Mouse (Mus musculus): ENCODE measurements at regions not wholly inside any gene's neighbourhood (a gene's known extent, or its start where the extent isn't known, plus 50 kb on each side); places are given as distances from the start of the nearest gene placed in this dataset.

DNA sequence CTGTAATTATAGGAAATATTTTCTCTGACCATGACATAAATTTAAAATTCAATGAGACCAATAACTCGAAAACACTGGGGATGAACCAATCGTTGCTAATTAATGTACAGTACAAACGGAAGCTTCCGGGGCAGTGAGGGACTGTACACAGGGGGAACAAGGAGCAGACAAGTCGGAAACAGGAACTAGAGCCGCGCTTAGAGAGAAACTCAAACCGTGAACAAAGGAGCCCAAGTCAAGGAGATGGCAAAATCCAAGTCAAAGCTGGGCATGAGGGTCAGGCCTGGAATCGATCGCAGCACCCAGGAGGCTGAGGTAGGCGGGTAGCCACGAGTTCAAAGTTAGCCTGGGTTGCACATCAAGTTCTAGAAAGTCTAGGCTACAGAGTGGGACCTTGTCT is 70.2 kb upstream of the Prok2 start:
- Histone ChIP-seq H3K79me2 (ENCODE audit: control insufficient read depth, insufficient read depth) (no peaks in the 10 kb centered on the region), H3ac (ENCODE audit: control insufficient read depth, insufficient read length) (no peak overlapping the region), H3K4me2 (ENCODE audit: low read depth) (no peak overlapping the region), H3K27me3 (ENCODE audit: control insufficient read depth, insufficient read depth, insufficient read length) (peaks cover 21% of the 10 kb centered on the region), H3K36me3 (ENCODE audit: control insufficient read depth, insufficient read depth) (no peaks in the 10 kb centered on the region), H3K4me3 (no peak overlapping the region)
- TF ChIP-seq MAX (IDR thresholded peaks at IDR 0.05; ENCODE audit: low read depth) (no peak), USF1 (IDR thresholded peaks at IDR 0.05; ENCODE audit: low read depth) (no peak), MYOD1 (IDR thresholded peaks at IDR 0.05; ENCODE audit: control insufficient read depth in 1 of 3, insufficient read length in 2 of 3, low read depth in 2 of 3) (no peak), REST (IDR thresholded peaks at IDR 0.05; ENCODE audit: insufficient read depth, insufficient read length) (no peak), CEBPB (IDR thresholded peaks at IDR 0.05; ENCODE audit: insufficient read depth, poor library complexity, severe bottlenecking) (no peak), POLR2AphosphoS2 (IDR thresholded peaks at IDR 0.05; ENCODE audit: insufficient read length, low read depth) (no peak), TCF12 (IDR thresholded peaks at IDR 0.05; ENCODE audit: insufficient read depth, poor library complexity, severe bottlenecking) (no peak), TCF3 (IDR thresholded peaks at IDR 0.05; ENCODE audit: insufficient read length, low read depth) (no peak), SRF (IDR thresholded peaks at IDR 0.05; ENCODE audit: control insufficient read depth, insufficient read length, low read depth) (no peak), E2F4 (IDR thresholded peaks at IDR 0.05; ENCODE audit: insufficient read depth) (no peak), POLR2A (IDR thresholded peaks at IDR 0.05; ENCODE audit: insufficient read length, low read depth) (no peak), MYOG (IDR thresholded peaks at IDR 0.05; ENCODE audit: control insufficient read depth in 1 of 3, insufficient read depth in 1 of 3, insufficient read length in 2 of 3, low read depth in 2 of 3) (no peak)

- TF ChIP-seq USF1 (IDR thresholded peaks at IDR 0.05; ENCODE audit: low read depth): no peak
- TF ChIP-seq TCF3 (IDR thresholded peaks at IDR 0.05; ENCODE audit: insufficient read length, low read depth): no peak
- no peak for TF ChIP-seq MAX (IDR thresholded peaks at IDR 0.05; ENCODE audit: low read depth)
- no peak for TF ChIP-seq MYOD1 (IDR thresholded peaks at IDR 0.05; ENCODE audit: control insufficient read depth in 1 of 3, insufficient read length in 2 of 3, low read depth in 2 of 3)
- TF ChIP-seq CEBPB (IDR thresholded peaks at IDR 0.05; ENCODE audit: insufficient read depth, poor library complexity, severe bottlenecking): no peak
- no peak for TF ChIP-seq REST (IDR thresholded peaks at IDR 0.05; ENCODE audit: insufficient read depth, insufficient read length)
- no peak for TF ChIP-seq SRF (IDR thresholded peaks at IDR 0.05; ENCODE audit: control insufficient read depth, insufficient read length, low read depth)
- no peak for TF ChIP-seq MYOG (IDR thresholded peaks at IDR 0.05; ENCODE audit: control insufficient read depth in 1 of 3, insufficient read depth in 1 of 3, insufficient read length in 2 of 3, low read depth in 2 of 3)
- TF ChIP-seq POLR2AphosphoS2 (IDR thresholded peaks at IDR 0.05; ENCODE audit: insufficient read length, low read depth): no peak
- no peak for TF ChIP-seq E2F4 (IDR thresholded peaks at IDR 0.05; ENCODE audit: insufficient read depth)
- TF ChIP-seq TCF12 (IDR thresholded peaks at IDR 0.05; ENCODE audit: insufficient read depth, poor library complexity, severe bottlenecking): no peak
- Histone ChIP-seq H3K4me2 (ENCODE audit: low read depth) (no peak overlapping the region), H3K36me3 (ENCODE audit: control insufficient read depth, insufficient read depth) (no peaks in the 10 kb centered on the region), H3K27me3 (ENCODE audit: control insufficient read depth, insufficient read depth, insufficient read length) (peaks cover 16% of the 10 kb centered on the region), H3ac (ENCODE audit: control insufficient read depth, insufficient read length) (no peak overlapping the region), H3K4me3 (no peak overlapping the region), H3K79me2 (ENCODE audit: control insufficient read depth, insufficient read depth) (no peaks in the 10 kb centered on the region)
These were observed 67.4 kb upstream of the Prok2 start for GRCm38 (mm10) chr6:99793546-99793945.

GRCm38 (mm10) chr6:99792353-99792752 is 66.2 kb upstream of the Prok2 start:
- Histone ChIP-seq H3K79me2 (ENCODE audit: control insufficient read depth, insufficient read depth) (no peaks in the 10 kb centered on the region), H3K4me3 (no peak overlapping the region), H3ac (ENCODE audit: control insufficient read depth, insufficient read length) (no peak overlapping the region), H3K4me2 (ENCODE audit: low read depth) (no peak overlapping the region), H3K27me3 (ENCODE audit: control insufficient read depth, insufficient read depth, insufficient read length) (peaks cover 23% of the 10 kb centered on the region), H3K36me3 (ENCODE audit: control insufficient read depth, insufficient read depth) (no peaks in the 10 kb centered on the region)
- TF ChIP-seq POLR2AphosphoS2 (IDR thresholded peaks at IDR 0.05; ENCODE audit: insufficient read length, low read depth) (no peak), MYOG (IDR thresholded peaks at IDR 0.05; ENCODE audit: control insufficient read depth in 1 of 3, insufficient read depth in 1 of 3, insufficient read length in 2 of 3, low read depth in 2 of 3) (no peak), TCF12 (IDR thresholded peaks at IDR 0.05; ENCODE audit: insufficient read depth, poor library complexity, severe bottlenecking) (no peak), USF1 (IDR thresholded peaks at IDR 0.05; ENCODE audit: low read depth) (no peak), TCF3 (IDR thresholded peaks at IDR 0.05; ENCODE audit: insufficient read length, low read depth) (no peak), CEBPB (IDR thresholded peaks at IDR 0.05; ENCODE audit: insufficient read depth, poor library complexity, severe bottlenecking) (no peak), POLR2A (IDR thresholded peaks at IDR 0.05; ENCODE audit: insufficient read length, low read depth) (no peak), SRF (IDR thresholded peaks at IDR 0.05; ENCODE audit: control insufficient read depth, insufficient read length, low read depth) (no peak), MYOD1 (IDR thresholded peaks at IDR 0.05; ENCODE audit: control insufficient read depth in 1 of 3, insufficient read length in 2 of 3, low read depth in 2 of 3) (no peak), MAX (IDR thresholded peaks at IDR 0.05; ENCODE audit: low read depth) (no peak), E2F4 (IDR thresholded peaks at IDR 0.05; ENCODE audit: insufficient read depth) (no peak), REST (IDR thresholded peaks at IDR 0.05; ENCODE audit: insufficient read depth, insufficient read length) (no peak)

- H3K79me2 ChIP-seq (ENCODE audit: control insufficient read depth, insufficient read depth): no peaks in the 10 kb centered on the region
- H3K27me3 ChIP-seq (ENCODE audit: control insufficient read depth, insufficient read depth, insufficient read length): peaks cover 20% of the 10 kb centered on the region
- H3ac ChIP-seq (ENCODE audit: control insufficient read depth, insufficient read length): no peak overlapping the region
- H3K4me3 ChIP-seq: no peak overlapping the region
- H3K4me2 ChIP-seq (ENCODE audit: low read depth): no peak overlapping the region
- H3K36me3 ChIP-seq (ENCODE audit: control insufficient read depth, insufficient read depth): no peaks in the 10 kb centered on the region
- TF ChIP-seq REST (IDR thresholded peaks at IDR 0.05; ENCODE audit: insufficient read depth, insufficient read length) (no peak), POLR2A (IDR thresholded peaks at IDR 0.05; ENCODE audit: insufficient read length, low read depth) (no peak), TCF12 (IDR thresholded peaks at IDR 0.05; ENCODE audit: insufficient read depth, poor library complexity, severe bottlenecking) (no peak)
These were observed 60.8 kb upstream of the Prok2 start for GRCm38 (mm10) chr6:99786977-99787376.

- no peak for TF ChIP-seq E2F4 (IDR thresholded peaks at IDR 0.05; ENCODE audit: insufficient read depth)
- TF ChIP-seq TCF3 (IDR thresholded peaks at IDR 0.05; ENCODE audit: insufficient read length, low read depth): no peak
- no peak for TF ChIP-seq POLR2A (IDR thresholded peaks at IDR 0.05; ENCODE audit: insufficient read length, low read depth)
- TF ChIP-seq REST (IDR thresholded peaks at IDR 0.05; ENCODE audit: insufficient read depth, insufficient read length): no peak
- no peak for TF ChIP-seq POLR2AphosphoS2 (IDR thresholded peaks at IDR 0.05; ENCODE audit: insufficient read length, low read depth)
- no peak for TF ChIP-seq MYOD1 (IDR thresholded peaks at IDR 0.05; ENCODE audit: control insufficient read depth in 1 of 3, insufficient read length in 2 of 3, low read depth in 2 of 3)
- TF ChIP-seq SRF (IDR thresholded peaks at IDR 0.05; ENCODE audit: control insufficient read depth, insufficient read length, low read depth): no peak
- TF ChIP-seq USF1 (IDR thresholded peaks at IDR 0.05; ENCODE audit: low read depth): no peak
- TF ChIP-seq TCF12 (IDR thresholded peaks at IDR 0.05; ENCODE audit: insufficient read depth, poor library complexity, severe bottlenecking): no peak
- TF ChIP-seq MYOG (IDR thresholded peaks at IDR 0.05; ENCODE audit: control insufficient read depth in 1 of 3, insufficient read depth in 1 of 3, insufficient read length in 2 of 3, low read depth in 2 of 3): no peak
- TF ChIP-seq CEBPB (IDR thresholded peaks at IDR 0.05; ENCODE audit: insufficient read depth, poor library complexity, severe bottlenecking): no peak
- no peak for TF ChIP-seq MAX (IDR thresholded peaks at IDR 0.05; ENCODE audit: low read depth)
- no peak overlapping the region for H3K4me3 ChIP-seq
- H3K27me3 ChIP-seq (ENCODE audit: control insufficient read depth, insufficient read depth, insufficient read length): peaks cover 20% of the 10 kb centered on the region
- H3K79me2 ChIP-seq (ENCODE audit: control insufficient read depth, insufficient read depth): no peaks in the 10 kb centered on the region
- H3ac ChIP-seq (ENCODE audit: control insufficient read depth, insufficient read length): no peak overlapping the region
- H3K4me2 ChIP-seq (ENCODE audit: low read depth): no peak overlapping the region
- no peaks in the 10 kb centered on the region for H3K36me3 ChIP-seq (ENCODE audit: control insufficient read depth, insufficient read depth)
These were observed 59.0 kb upstream of the Prok2 start for GRCm38 (mm10) chr6:99785212-99785611.
